Mouse (Mus musculus) MEL (cell line): ENCODE results near the gene Mtr. TPM values are rescaled to one million over a fixed set of nuclear protein-coding genes. Genes with fewer than 3 reads are reported as not detected.

Source experiments
- DNase-seq: peaks from one replicate; pipeline ENCODE4 v3.0.0; 2011; ENCODE audit warnings: low read depth, low spot score
- H3K27ac ChIP-seq: 2 replicates; pipeline ENCODE4 v1.5.1; 2012; ENCODE audit warnings: low read depth, mild to moderate bottlenecking, control low read depth, low read length, moderate library complexity; ENCODE audit not compliant: control insufficient read depth
- H3K27me3 ChIP-seq, 2 experiments: fragments of 150-350 bp in 1 of 2; sonication (generic) in 1 of 2; 2 replicates each; pipeline ENCODE4 v1.6.1; 2012; ENCODE audit warnings: low read length in 2 of 2, mild to moderate bottlenecking in 2 of 2, improper control_type of control experiment in 1 of 2, moderate library complexity in 1 of 2; ENCODE audit not compliant: insufficient read depth in 2 of 2, control insufficient read depth in 1 of 2
- H3K36me3 ChIP-seq, 2 experiments: 2 replicates each; pipeline ENCODE4 v1.6.1; 2012 to 2014; ENCODE audit warnings: low read length in 2 of 2, improper control_type of control experiment in 1 of 2, inconsistent platforms in 1 of 2, mild to moderate bottlenecking in 1 of 2; ENCODE audit not compliant: insufficient read depth in 2 of 2, control insufficient read depth in 1 of 2
- H3K4me1 ChIP-seq, 2 experiments: fragments of 150-350 bp in 1 of 2; sonication (generic) in 1 of 2; 2 replicates each; pipeline ENCODE4 v1.6.1; 2012; ENCODE audit warnings: low read length in 2 of 2, improper control_type of control experiment in 1 of 2, mild to moderate bottlenecking in 1 of 2; ENCODE audit not compliant: insufficient read depth in 2 of 2, control insufficient read depth in 1 of 2
- H3K4me3 ChIP-seq, 2 experiments: fragments of 150-350 bp in 1 of 2; sonication (generic) in 1 of 2; 2 replicates each; pipeline ENCODE4 v1.5.1; 2012; ENCODE audit warnings: low read depth in 2 of 2, low read length in 2 of 2, mild to moderate bottlenecking in 2 of 2, moderate library complexity in 2 of 2, control low read depth in 1 of 2, improper control_type of control experiment in 1 of 2; ENCODE audit not compliant: control insufficient read depth in 1 of 2, insufficient read depth in 1 of 2
- H3K79me2 ChIP-seq: 2 replicates; pipeline ENCODE4 v1.6.1; 2012; ENCODE audit warnings: mild to moderate bottlenecking, low read length, moderate library complexity; ENCODE audit not compliant: control insufficient read depth, poor library complexity, insufficient read depth
- H3K9ac ChIP-seq: 2 replicates; pipeline ENCODE4 v1.6.1; 2012; ENCODE audit warnings: low read depth, mild to moderate bottlenecking, control low read depth, low read length, moderate library complexity; ENCODE audit not compliant: control insufficient read depth, poor library complexity, severe bottlenecking
- H3K9me3 ChIP-seq: fragments of 150-350 bp; sonication (generic); replicated peaks from 2 replicates; pipeline ENCODE4 v1.6.1; 2012; ENCODE audit warnings: mild to moderate bottlenecking, low read length, improper control_type of control experiment, moderate library complexity; ENCODE audit not compliant: insufficient read depth
- E2F4 ChIP-seq: IDR thresholded peaks from 2 replicates; pipeline ENCODE4 v1.6.1; 2011; ENCODE audit warnings: low read depth, low read length, improper control_type of control experiment, borderline replicate concordance
- ELF1 ChIP-seq: IDR thresholded peaks from 2 replicates; pipeline ENCODE4 v1.6.1; 2014; ENCODE audit warnings: low read depth, mild to moderate bottlenecking, inconsistent platforms, low read length, improper control_type of control experiment, moderate library complexity
- ETS1 ChIP-seq: IDR thresholded peaks from 2 replicates; pipeline ENCODE4 v1.6.1; 2012; ENCODE audit warnings: low read depth, mild to moderate bottlenecking, inconsistent platforms, low read length, improper control_type of control experiment, moderate library complexity
- HCFC1 ChIP-seq: IDR thresholded peaks from 2 replicates; pipeline ENCODE4 v1.6.1; 2012; ENCODE audit warnings: low read depth, mild to moderate bottlenecking, inconsistent platforms, low read length, improper control_type of control experiment, moderate library complexity
- JUND ChIP-seq: IDR thresholded peaks from 2 replicates; pipeline ENCODE4 v1.6.1; 2011; ENCODE audit warnings: low read depth, mild to moderate bottlenecking, improper control_type of control experiment, low read length
- MAFK ChIP-seq: IDR thresholded peaks from 2 replicates; pipeline ENCODE4 v1.6.1; 2011; ENCODE audit warnings: low read depth, mild to moderate bottlenecking, low read length, improper control_type of control experiment, borderline replicate concordance
- MAZ ChIP-seq: IDR thresholded peaks from 2 replicates; pipeline ENCODE4 v1.6.1; 2012; ENCODE audit warnings: low read depth, mild to moderate bottlenecking, inconsistent platforms, low read length, improper control_type of control experiment
- MEF2A ChIP-seq: IDR thresholded peaks from 2 replicates; pipeline ENCODE4 v1.6.1; 2014; ENCODE audit warnings: low read depth, mild to moderate bottlenecking, inconsistent platforms, low read length, improper control_type of control experiment; ENCODE audit not compliant: poor library complexity, insufficient replicate concordance, severe bottlenecking; ENCODE audit errors: extremely low read depth
- MYB ChIP-seq: IDR thresholded peaks from 2 replicates; pipeline ENCODE4 v1.6.1; 2011; ENCODE audit warnings: mild to moderate bottlenecking, low read depth, low read length, improper control_type of control experiment
- NRF1 ChIP-seq: IDR thresholded peaks from 2 replicates; pipeline ENCODE4 v1.6.1; 2014; ENCODE audit warnings: low read depth, mild to moderate bottlenecking, inconsistent platforms, low read length, improper control_type of control experiment, moderate library complexity; ENCODE audit not compliant: poor library complexity, insufficient read depth, severe bottlenecking
- POLR2AphosphoS2 ChIP-seq: IDR thresholded peaks from 2 replicates; pipeline ENCODE4 v1.6.1; 2011; ENCODE audit warnings: low read length, improper control_type of control experiment
- POLR2AphosphoS5 ChIP-seq: IDR thresholded peaks from 2 replicates; pipeline ENCODE4 v1.6.1; 2012; ENCODE audit warnings: low read depth, borderline replicate concordance, mild to moderate bottlenecking, inconsistent platforms, low read length, moderate library complexity, mixed read lengths
- RAD21 ChIP-seq: IDR thresholded peaks from 2 replicates; pipeline ENCODE4 v1.6.1; 2011; ENCODE audit warnings: mild to moderate bottlenecking, low read depth, low read length, improper control_type of control experiment
- SIN3A ChIP-seq: IDR thresholded peaks from 2 replicates; pipeline ENCODE4 v1.6.1; 2012; ENCODE audit warnings: low read length, improper control_type of control experiment, inconsistent platforms
- SMC3 ChIP-seq: IDR thresholded peaks from 2 replicates; pipeline ENCODE4 v1.6.1; 2011; ENCODE audit warnings: low read depth, low read length, improper control_type of control experiment
- TAL1 ChIP-seq: IDR thresholded peaks from 2 replicates; pipeline ENCODE4 v1.6.1; 2012; ENCODE audit warnings: mild to moderate bottlenecking, inconsistent platforms, low read length, moderate library complexity, mixed read lengths
- TCF12 ChIP-seq: IDR thresholded peaks from 2 replicates; pipeline ENCODE4 v1.6.1; 2014; ENCODE audit warnings: low read depth, mild to moderate bottlenecking, inconsistent platforms, low read length, improper control_type of control experiment, moderate library complexity
- UBTF ChIP-seq: IDR thresholded peaks from 2 replicates; pipeline ENCODE4 v1.6.1; 2012; ENCODE audit warnings: low read depth, mild to moderate bottlenecking, inconsistent platforms, low read length, improper control_type of control experiment, moderate library complexity, borderline replicate concordance; ENCODE audit not compliant: insufficient read depth
- USF1 ChIP-seq: IDR thresholded peaks from 2 replicates; pipeline ENCODE4 v1.6.1; 2014; ENCODE audit warnings: low read depth, mild to moderate bottlenecking, inconsistent platforms, low read length, improper control_type of control experiment, moderate library complexity
- USF2 ChIP-seq, 2 experiments: IDR thresholded peaks; 2 replicates each; pipeline ENCODE4 v1.6.1; 2011 to 2012; ENCODE audit warnings: improper control_type of control experiment in 2 of 2, low read length in 2 of 2, borderline replicate concordance in 1 of 2, inconsistent platforms in 1 of 2, low read depth in 1 of 2, mild to moderate bottlenecking in 1 of 2; ENCODE audit not compliant: insufficient read depth in 1 of 2
- ZKSCAN1 ChIP-seq: IDR thresholded peaks from 2 replicates; pipeline ENCODE4 v1.6.1; 2012; ENCODE audit warnings: low read depth, mild to moderate bottlenecking, inconsistent platforms, low read length, improper control_type of control experiment, moderate library complexity
- ZMIZ1 ChIP-seq: IDR thresholded peaks from 2 replicates; pipeline ENCODE4 v1.6.1; 2012; ENCODE audit warnings: low read depth, mild to moderate bottlenecking, inconsistent platforms, low read length, improper control_type of control experiment, moderate library complexity
- ZNF384 ChIP-seq: IDR thresholded peaks from 2 replicates; pipeline ENCODE4 v1.6.1; 2012; ENCODE audit warnings: low read depth, mild to moderate bottlenecking, inconsistent platforms, low read length, improper control_type of control experiment
- polyA plus RNA-seq, 2 experiments: library from polyadenylated mRNA; stranded (reverse) in 1 of 2; unstranded in 1 of 2; fragments of >175 nt in 1 of 2; fragments of >200 nt in 1 of 2; gene quantifications; 2 replicates each; pipeline versions ENCODE4 v1.2.1 to v1.2.4; 2012; ENCODE audit warnings: low replicate concordance in 2 of 2, low read depth in 1 of 2; ENCODE audit not compliant: insufficient read length in 2 of 2, insufficient read depth in 1 of 2, missing spikeins in 1 of 2
- total RNA-seq: library from RNA; depleted of rRNA; stranded (reverse); fragments of 300-350 nt; gene quantifications from 2 replicates; pipeline ENCODE4 v1.2.3, GENCODE M21; 2012

The Mtr gene
- total and polyA plus RNA-seq, 3 experiments: 25.5 to 53.0 (median 32.2) TPM

- H3K9me3 ChIP-seq: no peaks in the 10 kb centered on the region
- TF ChIP-seq ZMIZ1: no peak
- no peak for TF ChIP-seq USF1
- TF ChIP-seq POLR2AphosphoS2: no peak
- no peak for TF ChIP-seq RAD21
- TF ChIP-seq MAZ: no peak
- TF ChIP-seq ZNF384: no peak
- TF ChIP-seq MAFK: no peak
- TF ChIP-seq USF2 (IDR thresholded peaks at IDR 0.05; ENCODE audit: borderline replicate concordance in 1 of 2, insufficient read depth in 1 of 2, low read depth in 1 of 2, low read length in 2 of 2): no peak
- TF ChIP-seq HCFC1: no peak
- TF ChIP-seq E2F4: no peak
- TF ChIP-seq NRF1: no peak
- TF ChIP-seq SIN3A: no peak
- TF ChIP-seq JUND: no peak
- no peaks in the 10 kb centered on the region for H3K4me1 ChIP-seq
- no peaks in the 10 kb centered on the region for H3K27me3 ChIP-seq
- no peak overlapping the region for H3K27ac ChIP-seq
- H3K79me2 ChIP-seq: no peaks in the 10 kb centered on the region
- H3K9ac ChIP-seq: no peak overlapping the region
- no peaks in the 10 kb centered on the region for H3K36me3 ChIP-seq
- no peak for DNase-seq
- H3K4me3 ChIP-seq: no peak overlapping the region
These were observed 98.4 kb downstream of the Mtr start for GRCm38 (mm10) chr13:12159288-12160120.

GRCm38 (mm10) chr13:12153922-12154321 is 104.0 kb downstream of the Mtr start:
- Histone ChIP-seq H3K36me3 (no peaks in the 10 kb centered on the region), H3K27me3 (no peaks in the 10 kb centered on the region), H3K9ac (no peak overlapping the region), H3K79me2 (no peaks in the 10 kb centered on the region), H3K4me1 (no peaks in the 10 kb centered on the region), H3K9me3 (no peaks in the 10 kb centered on the region), H3K27ac (no peak overlapping the region), H3K4me3 (no peak overlapping the region)
- TF ChIP-seq ZKSCAN1 (no peak), UBTF (no peak), POLR2AphosphoS2 (no peak), NRF1 (no peak), ELF1 (no peak), POLR2AphosphoS5 (no peak), MAZ (no peak), MEF2A (no peak), ETS1 (no peak), TAL1 (no peak), SMC3 (no peak), USF2 (IDR thresholded peaks at IDR 0.05; ENCODE audit: borderline replicate concordance in 1 of 2, insufficient read depth in 1 of 2, low read depth in 1 of 2, low read length in 2 of 2) (no peak), ZMIZ1 (no peak), MYB (no peak), USF1 (no peak), TCF12 (no peak)
- no peak for DNase-seq
